9 mouse cellular contexts compared by ENCODE assay signal in genomic region chr7:103813766-103814165, GRCm38 (mm10). TPM values are rescaled to one million over a fixed set of nuclear protein-coding genes. Genes with fewer than 3 reads are reported as not detected.
DNase-seq lines count a peak whose midpoint lies in the region; ATAC-seq lines count a peak whose summit lies in the region.
"Had no signal": no experiment of that assay in that cellular context is flagged by ENCODE, and none has a peak within 500 bp of the region (broad histone marks: within the 10 kb centered on the region; RNA-seq: fewer than 3 reads in every experiment).

Gene Hbb-bt (minus strand): TSS chr7:103813996.

- H3K27me3 ChIP-seq in kidney, embryonic 14.5 days (ENCODE audit: control insufficient read depth, insufficient read depth, low read length), result no peaks in the 10 kb centered on the region
- no peaks in the 10 kb centered on the region for H3K27me3 ChIP-seq in midbrain, embryonic 16.5 days (ENCODE audit: control insufficient read depth, insufficient read depth, low read depth, low read length)

- no peak within 1 kb of the TSS for H3K27ac ChIP-seq in kidney, embryonic 14.5 days (ENCODE audit: low read depth, low read length)
- H3K27ac ChIP-seq in midbrain, embryonic 16.5 days (ENCODE audit: low read length), result no peak within 1 kb of the TSS
- H3K27ac ChIP-seq: macrophage had no signal

- WGBS in kidney, embryonic 14.5 days, result 86% methylated on average over 3 of the region's 3 CpGs
- WGBS in midbrain, embryonic 16.5 days, result 95% methylated on average over 3 of the region's 3 CpGs

- no peaks in the 10 kb centered on the region for H3K4me1 ChIP-seq in kidney, embryonic 14.5 days (ENCODE audit: control insufficient read depth, insufficient read depth, low read length)
- H3K4me1 ChIP-seq in midbrain, embryonic 16.5 days (ENCODE audit: control insufficient read depth, insufficient read depth, low read length), result no peaks in the 10 kb centered on the region

- no peaks in the 10 kb centered on the region for H3K36me3 ChIP-seq in kidney, embryonic 14.5 days (ENCODE audit: control insufficient read depth, insufficient read depth, low read length)
- no peaks in the 10 kb centered on the region for H3K36me3 ChIP-seq in midbrain, embryonic 16.5 days (ENCODE audit: control insufficient read depth, insufficient read depth, low read length)

- no peak for DNase-seq in kidney, adult 11 months
- peak; percentile 91 for DNase-seq in c-Kit-negative CD71-positive TER-119-positive erythroid progenitor cells, embryonic 14.5 days (ENCODE audit: low read depth, low spot score)
- no peak for DNase-seq in heart, adult 8-10 months (ENCODE audit: low spot score)
- no peak for DNase-seq in layer of hippocampus, postnatal 36 days
- DNase-seq in MN1 (ENCODE audit: low spot score), result no peak

- H3K4me3 ChIP-seq in kidney, embryonic 14.5 days (ENCODE audit: low read length), result no peak within 1 kb of the TSS
- H3K4me3 ChIP-seq in midbrain, embryonic 16.5 days (ENCODE audit: low read depth, low read length), result no peak within 1 kb of the TSS

- ATAC-seq in kidney, embryonic 14.5 days (ENCODE audit: low FRiP score, low TSS enrichment), result no peak
- no peak for ATAC-seq in midbrain, embryonic 16.5 days
- ATAC-seq in activated CD4-positive, CD25-positive, alpha-beta regulatory T cell, adult 4 months, result no peak

- no peak within 1 kb of the TSS for H3K4me2 ChIP-seq in kidney, embryonic 14.5 days (replicated peaks; ENCODE audit: low read depth, low read length)
- no peak within 1 kb of the TSS for H3K4me2 ChIP-seq in midbrain, embryonic 16.5 days (ENCODE audit: low read length)

- no peaks in the 10 kb centered on the region for H3K9me3 ChIP-seq in kidney, embryonic 14.5 days (ENCODE audit: control insufficient read depth, low read length)
- no peaks in the 10 kb centered on the region for H3K9me3 ChIP-seq in midbrain, embryonic 16.5 days (replicated peaks; ENCODE audit: control insufficient read depth, low read length, poor library complexity, severe bottlenecking)

- no peak within 1 kb of the TSS for H3K9ac ChIP-seq in kidney, embryonic 14.5 days (ENCODE audit: low read depth, low read length)
- no peak within 1 kb of the TSS for H3K9ac ChIP-seq in midbrain, embryonic 16.5 days (ENCODE audit: low read depth, low read length)

RNA-seq across cellular contexts. Expression of gene Hbb-bt, which starts in this region (rescaled TPM):
- 1,529 and 1,788 TPM in 2 replicates for polyA plus RNA-seq in kidney, embryonic 14.5 days (2014; fragmentation: Nextera tagmentation; extraction: Ambion mirVana)
- 1,000 to 10,000 TPM in 1 of 4 experiments, 100 to 1,000 TPM in 3; 208 to 1,111 (median 289) TPM for total RNA-seq in heart, adult 8-10 months (2022)
- 10 to 100 TPM; 35.4 to 54.6 TPM for total RNA-seq in layer of hippocampus, postnatal 36 days (2021)
- 1,229 and 1,369 TPM in 2 replicates for polyA plus RNA-seq in midbrain, embryonic 16.5 days (2015; fragmentation: Nextera tagmentation; extraction: Ambion mirVana)
- 100 to 1,000 TPM in 1 of 2 experiments, 1 to 10 TPM in 1; 1.3 to 103 TPM for polyA plus RNA-seq in activated CD4-positive, CD25-positive, alpha-beta regulatory T cell, adult 4 months (2017; shearing (Covaris generic))
- polyA plus RNA-seq: macrophage had no signal

Comparison
In these comparisons a context has a peak if more than half of its experiments do, and no peak if none do; other contexts are left out.
1. RNA of gene Hbb-bt (polyA plus RNA-seq): 1,529 to 1,788 TPM in kidney, embryonic 14.5 days and 1,229 to 1,369 TPM in midbrain, embryonic 16.5 days; 1.3 to 103 TPM in activated CD4-positive, CD25-positive, alpha-beta regulatory T cell, adult 4 months; every median in the first group is over 10 times any median in the second.